ENCODE assay signal across 24 mouse cellular contexts in the genomic region with DNA sequence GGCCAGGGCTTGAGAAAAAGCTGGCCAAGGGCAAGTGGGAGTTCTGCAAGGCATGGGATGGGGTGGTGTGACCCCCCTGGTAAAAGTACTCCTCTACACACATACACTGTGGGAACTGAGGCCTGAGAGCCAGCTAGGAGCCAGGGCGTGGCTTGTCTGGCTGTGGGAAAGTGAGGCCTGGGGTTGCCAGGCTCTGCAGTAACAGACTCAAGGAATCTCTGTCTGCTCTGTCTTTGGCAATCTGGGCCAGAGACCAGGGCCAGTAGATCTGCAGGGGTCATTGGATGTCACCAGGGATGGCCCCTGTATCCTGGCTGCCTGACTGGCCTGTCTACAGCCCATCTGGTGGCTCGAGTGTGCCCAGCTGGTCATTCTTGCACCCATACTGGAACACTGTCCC.
DNase-seq lines count a peak whose midpoint lies in the region; ATAC-seq and TF ChIP-seq lines count a peak whose summit lies in the region.
"Had no signal": no experiment of that assay in that cellular context is flagged by ENCODE, and none has a peak within 500 bp of the region (broad histone marks: within the 10 kb centered on the region; RNA-seq: fewer than 3 reads in every experiment).

No protein-coding gene starts in this region.

- no peaks in the 10 kb centered on the region for H3K36me3 ChIP-seq in hindbrain, embryonic 10.5 days
- H3K36me3 ChIP-seq in hindbrain, embryonic 11.5 days (ENCODE audit: control insufficient read depth, insufficient read depth, low read length), result no peaks in the 10 kb centered on the region
- no peaks in the 10 kb centered on the region for H3K36me3 ChIP-seq in forebrain, embryonic 15.5 days
- H3K36me3 ChIP-seq in hindbrain, postnatal 0 days (ENCODE audit: insufficient read depth, low read length), result no peaks in the 10 kb centered on the region
- H3K36me3 ChIP-seq in kidney, embryonic 15.5 days, result no peaks in the 10 kb centered on the region
- H3K36me3 ChIP-seq: embryonic facial prominence, embryonic 15.5 days; heart, embryonic 10.5 days; limb, embryonic 15.5 days had no signal

- peak overlapping the region; percentile 77 for H3K27ac ChIP-seq in hindbrain, embryonic 10.5 days
- H3K27ac ChIP-seq in hindbrain, embryonic 11.5 days (ENCODE audit: low read depth, low read length), result no peak overlapping the region
- H3K27ac ChIP-seq in forebrain, embryonic 15.5 days (replicated peaks), result peak overlapping the region; percentile 31
- no peak overlapping the region for H3K27ac ChIP-seq in hindbrain, postnatal 0 days
- no peak overlapping the region for H3K27ac ChIP-seq in kidney, embryonic 15.5 days
- H3K27ac ChIP-seq: embryonic facial prominence, embryonic 15.5 days; heart, embryonic 10.5 days; layer of hippocampus, adult 2 months; limb, embryonic 15.5 days had no signal

- no peak overlapping the region for H3K9ac ChIP-seq in hindbrain, embryonic 11.5 days (ENCODE audit: low read depth, low read length)
- H3K9ac ChIP-seq in forebrain, embryonic 15.5 days (replicated peaks), result no peak overlapping the region
- no peak overlapping the region for H3K9ac ChIP-seq in hindbrain, postnatal 0 days (replicated peaks; ENCODE audit: low read length)
- H3K9ac ChIP-seq in kidney, embryonic 15.5 days, result no peak overlapping the region
- H3K9ac ChIP-seq: embryonic facial prominence, embryonic 15.5 days; limb, embryonic 15.5 days; liver, postnatal 0 days had no signal

- no peaks in the 10 kb centered on the region for H3K9me3 ChIP-seq in hindbrain, embryonic 10.5 days
- no peaks in the 10 kb centered on the region for H3K9me3 ChIP-seq in hindbrain, embryonic 11.5 days (ENCODE audit: control insufficient read depth, low read length)
- no peaks in the 10 kb centered on the region for H3K9me3 ChIP-seq in forebrain, embryonic 15.5 days
- no peaks in the 10 kb centered on the region for H3K9me3 ChIP-seq in hindbrain, postnatal 0 days (ENCODE audit: low read length)
- no peaks in the 10 kb centered on the region for H3K9me3 ChIP-seq in kidney, embryonic 15.5 days (replicated peaks)
- H3K9me3 ChIP-seq: embryonic facial prominence, embryonic 15.5 days; heart, embryonic 10.5 days; limb, embryonic 15.5 days; megakaryocyte, embryonic 14.5 days had no signal

- WGBS in hindbrain, embryonic 10.5 days, result 61% methylated on average over 2 of the region's 2 CpGs
- WGBS in hindbrain, embryonic 11.5 days, result 70% methylated on average over 2 of the region's 2 CpGs
- 82% methylated on average over 2 of the region's 2 CpGs for WGBS in forebrain, embryonic 15.5 days
- 39% methylated on average over 2 of the region's 2 CpGs for WGBS in hindbrain, postnatal 0 days
- WGBS in kidney, embryonic 15.5 days, result 81% methylated on average over 2 of the region's 2 CpGs
- 74% methylated on average over 2 of the region's 2 CpGs for WGBS in lung, adult 2 months

- peak; percentile 5 for DNase-seq in cerebellum, adult 9-11 months
- DNase-seq in cerebellum, adult 8-10 months, result no peak
- DNase-seq in hindbrain, embryonic 10.5 days (ENCODE audit: low spot score), result no peak
- DNase-seq in hindbrain, embryonic 11.5 days (ENCODE audit: low spot score), result no peak
- peak; percentile 48 for DNase-seq in hindbrain, postnatal 0 days (ENCODE audit: low spot score)
- no peak for DNase-seq in lung, adult 2 months
- DNase-seq: adrenal gland, postnatal 25 days; kidney, adult 2 months; kidney, postnatal 14 days; layer of hippocampus, postnatal 36 days; liver, postnatal 0 days; lung, postnatal 14 days; retina, postnatal 1 day; right cerebral cortex, postnatal 4 days had no signal

- peaks cover 34% of the 10 kb centered on the region for H3K27me3 ChIP-seq in hindbrain, embryonic 10.5 days (ENCODE audit: insufficient read depth, poor library complexity, severe bottlenecking)
- no peaks in the 10 kb centered on the region for H3K27me3 ChIP-seq in hindbrain, embryonic 11.5 days (ENCODE audit: control insufficient read depth, insufficient read depth, low read length)
- no peaks in the 10 kb centered on the region for H3K27me3 ChIP-seq in forebrain, embryonic 15.5 days
- H3K27me3 ChIP-seq in hindbrain, postnatal 0 days (ENCODE audit: insufficient read depth, low read length), result no peaks in the 10 kb centered on the region
- peaks cover 26% of the 10 kb centered on the region for H3K27me3 ChIP-seq in kidney, embryonic 15.5 days

- no peak overlapping the region for H3K4me2 ChIP-seq in hindbrain, embryonic 11.5 days (replicated peaks; ENCODE audit: low read depth, low read length)
- H3K4me2 ChIP-seq in forebrain, embryonic 15.5 days (replicated peaks), result no peak overlapping the region
- no peak overlapping the region for H3K4me2 ChIP-seq in hindbrain, postnatal 0 days (ENCODE audit: low read depth, low read length)
- no peak overlapping the region for H3K4me2 ChIP-seq in kidney, embryonic 15.5 days
- H3K4me2 ChIP-seq: embryonic facial prominence, embryonic 15.5 days; limb, embryonic 15.5 days had no signal

- H3K4me1 ChIP-seq in hindbrain, embryonic 10.5 days (replicated peaks), result peaks cover 48% of the 10 kb centered on the region
- H3K4me1 ChIP-seq in hindbrain, embryonic 11.5 days (replicated peaks; ENCODE audit: control insufficient read depth, insufficient read depth, low read length), result peaks cover 2% of the 10 kb centered on the region; the same call in 1 of the 2 replicates
- peaks cover 30% of the 10 kb centered on the region for H3K4me1 ChIP-seq in forebrain, embryonic 15.5 days
- no peaks in the 10 kb centered on the region; the same call in 1 of the 2 replicates for H3K4me1 ChIP-seq in hindbrain, postnatal 0 days (ENCODE audit: insufficient read depth, low read length)
- no peaks in the 10 kb centered on the region for H3K4me1 ChIP-seq in kidney, embryonic 15.5 days
- no peaks in the 10 kb centered on the region for H3K4me1 ChIP-seq in lung, adult 2 months (ENCODE audit: control insufficient read depth, insufficient read depth, low read length)
- H3K4me1 ChIP-seq: megakaryocyte, embryonic 14.5 days had no signal

- TF ChIP-seq POLR2A in lung, adult 2 months (IDR thresholded peaks at IDR 0.05; ENCODE audit: borderline replicate concordance, extremely low read depth, low read depth, low read length), result no peak

- TF ChIP-seq CTCF in hindbrain, postnatal 0 days (IDR thresholded peaks at IDR 0.05; ENCODE audit: low read depth), result no peak
- no peak for TF ChIP-seq CTCF in lung, adult 2 months (IDR thresholded peaks at IDR 0.05; ENCODE audit: insufficient read depth, low read length)

- ATAC-seq in hindbrain, embryonic 11.5 days (ENCODE audit: low FRiP score), result no peak
- ATAC-seq in forebrain, embryonic 15.5 days (replicated peaks), result no peak
- ATAC-seq in hindbrain, postnatal 0 days, result peak; percentile 88
- ATAC-seq in kidney, embryonic 15.5 days (replicated peaks; ENCODE audit: low FRiP score), result no peak
- ATAC-seq: CD4-positive, CD25-positive, alpha-beta regulatory T cell, adult 4 months; inflammation-experienced regulatory T-cells, adult 6 months; liver, postnatal 0 days had no signal

- no peak overlapping the region for H3K4me3 ChIP-seq in hindbrain, embryonic 10.5 days
- H3K4me3 ChIP-seq in hindbrain, embryonic 11.5 days (ENCODE audit: low read depth, low read length), result no peak overlapping the region
- H3K4me3 ChIP-seq in forebrain, embryonic 15.5 days, result no peak overlapping the region
- no peak overlapping the region for H3K4me3 ChIP-seq in hindbrain, postnatal 0 days (ENCODE audit: low read length)
- H3K4me3 ChIP-seq in kidney, embryonic 15.5 days (replicated peaks), result no peak overlapping the region
- H3K4me3 ChIP-seq in lung, adult 2 months (replicated peaks; ENCODE audit: extremely low read depth, low read depth, low read length), result no peak overlapping the region
- H3K4me3 ChIP-seq: embryonic facial prominence, embryonic 15.5 days; heart, embryonic 10.5 days; layer of hippocampus, adult 2 months; limb, embryonic 15.5 days; megakaryocyte, embryonic 14.5 days; myocyte had no signal

Comparison
In these comparisons a context has a peak if more than half of its experiments do, and no peak if none do; other contexts are left out.
1. DNase-seq: peak in cerebellum, adult 9-11 months (single experiment) and hindbrain, postnatal 0 days (single experiment); none in cerebellum, adult 8-10 months (single experiment), hindbrain, embryonic 10.5 days (single experiment), hindbrain, embryonic 11.5 days (single experiment) and lung, adult 2 months (single experiment).
2. H3K27ac ChIP-seq: peak in hindbrain, embryonic 10.5 days (single experiment) and forebrain, embryonic 15.5 days (single experiment); none in hindbrain, embryonic 11.5 days (single experiment), hindbrain, postnatal 0 days (single experiment) and kidney, embryonic 15.5 days (single experiment).